Mouse (Mus musculus): Measurements from ENCODE around the gene Olfr998. TPM values are rescaled to one million over a fixed set of nuclear protein-coding genes. Genes with fewer than 3 reads are reported as not detected.
"Not testable (repeated sequence)": the region's sequence is repeated elsewhere in the genome, so short reads cannot be mapped to it uniquely, and the experiment has no call there.

The Olfr998 gene
- not detected for total RNA-seq (2021)

- intact Hi-C loops (cut with DNase I); DNase-seq: not testable (repeated sequence)
Measured at GRCm38 (mm10) chr2:85588648-85589047, at the start of gene Olfr998. Gene Olfr998, plus strand, starts transcription at chr2:85588948.

GRCm38 (mm10) chr2:85554806-85555205 is 33.9 kb upstream of the Olfr998 start:
- intact Hi-C loops (cut with DNase I): no loop called here

GRCm38 (mm10) chr2:85560226-85560625 is 28.5 kb upstream of the Olfr998 start:
- intact Hi-C loops (cut with DNase I): loop anchor here (2.0 kb wide), 2 partner anchors 313 to 437 kb away; no protein-coding TSS in a partner anchor

More at GRCm38 (mm10) chr2:85554806-85555205, 33.9 kb upstream of the Olfr998 start:
- no peak for DNase-seq

GRCm38 (mm10) chr2:85561187-85561586 is 27.6 kb upstream of the Olfr998 start:
- intact Hi-C loops (cut with DNase I): loop anchor here (2.0 kb wide), 2 partner anchors 314 to 438 kb away; no protein-coding TSS in a partner anchor
- peak; percentile 20 for DNase-seq

More at GRCm38 (mm10) chr2:85560226-85560625, 28.5 kb upstream of the Olfr998 start:
- DNase-seq: no peak

GRCm38 (mm10) chr2:85578915-85579314 is 9.8 kb upstream of the Olfr998 start, which contains the start of gene Olfr996:
Gene Olfr996, plus strand, starts transcription at chr2:85579215.
- DNase-seq: no peak
- intact Hi-C loops (cut with DNase I): no loop called here

- intact Hi-C loops (cut with DNase I): no loop called here
- DNase-seq: no peak
Measured at GRCm38 (mm10) chr2:85611803-85612202, 23.1 kb downstream of the Olfr998 start, which contains the start of gene Olfr1000. Gene Olfr1000, minus strand, starts transcription at chr2:85611903.

Other genes with a start within 250 kb of the Olfr998 start
- not detected for gene Olfr987, start 249.6 kb upstream of the Olfr998 start, total RNA-seq (2021)
- gene Olfr988, start 225.7 kb upstream of the Olfr998 start, total RNA-seq (2021): not detected
- not detected for gene Olfr992, start 179.5 kb upstream of the Olfr998 start, total RNA-seq (2021)
- not detected for gene Olfr993, start 174.1 kb upstream of the Olfr998 start, total RNA-seq (2021)
- not detected for gene Olfr994, start 152.5 kb upstream of the Olfr998 start, total RNA-seq (2021)
- gene Olfr995, start 145.3 kb upstream of the Olfr998 start, total RNA-seq (2021): not detected
- under 1 TPM; 0.24 to 0.38 TPM for gene 4833423E24Rik, start 69.9 kb upstream of the Olfr998 start, total RNA-seq (2021)
- gene Olfr996, start 9.7 kb upstream of the Olfr998 start, total RNA-seq (2021): not detected
- gene Olfr1000, start 23.0 kb downstream of the Olfr998 start, total RNA-seq (2021): not detected
- not detected for gene Olfr1002, start 61.8 kb downstream of the Olfr998 start, total RNA-seq (2021)
- gene Olfr154, start 75.5 kb downstream of the Olfr998 start, total RNA-seq (2021): not detected
- not detected for gene Olfr1006, start 89.8 kb downstream of the Olfr998 start, total RNA-seq (2021)
- not detected for gene Olfr1008, start 100.5 kb downstream of the Olfr998 start, total RNA-seq (2021)
- gene Olfr1009, start 126.5 kb downstream of the Olfr998 start, total RNA-seq (2021): not detected
- gene Olfr1012, start 173.8 kb downstream of the Olfr998 start, total RNA-seq (2021): not detected
- gene Olfr1013, start 178.2 kb downstream of the Olfr998 start, total RNA-seq (2021): not detected
- not detected for gene Olfr1014, start 183.8 kb downstream of the Olfr998 start, total RNA-seq (2021)
- gene Olfr1015, start 193.1 kb downstream of the Olfr998 start, total RNA-seq (2021): not detected
- not detected for gene Olfr1016, start 213.6 kb downstream of the Olfr998 start, total RNA-seq (2021)
- not detected for gene Olfr1018, start 229.5 kb downstream of the Olfr998 start, total RNA-seq (2021)